Mouse (Mus musculus) cerebellum, postnatal 36 days (tissue): ENCODE results near the gene Armc9.

Experiments
- DNase-seq, 2 experiments: peaks; one replicate each; pipeline ENCODE4 v3.0.0; 2021 to 2022; ENCODE audit warnings: mixed read lengths in 2 of 2

Armc9 gene

GRCm38 (mm10) chr1:86229184-86229829 lies 74.7 kb downstream of the Armc9 start:
- DNase-seq, result no peak

GRCm38 (mm10) chr1:86232631-86233030 lies 78.1 kb downstream of the Armc9 start:
- no peak for DNase-seq

DNA sequence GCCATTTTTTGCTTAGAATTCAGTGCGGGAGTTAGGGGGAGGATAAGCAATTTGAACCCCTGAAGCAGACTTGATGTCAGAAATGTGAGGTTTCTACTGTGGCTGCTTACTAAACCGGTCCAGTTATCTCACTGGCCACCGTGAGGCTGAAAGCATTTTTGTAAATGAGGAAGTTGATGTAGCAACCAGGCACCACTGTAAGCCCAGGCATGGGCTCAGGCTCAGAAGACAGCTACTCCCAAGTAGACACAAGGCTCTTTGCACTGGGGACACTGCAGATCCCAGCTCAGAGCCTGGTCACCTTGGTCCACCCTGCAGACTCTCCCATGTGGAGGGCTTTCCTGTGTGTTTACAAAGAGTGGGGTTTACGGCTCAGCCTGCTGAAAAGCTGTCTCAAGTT lies 79.2 kb downstream of the Armc9 start:
- no peak for DNase-seq

GRCm38 (mm10) chr1:86235118-86235517 lies 80.5 kb downstream of the Armc9 start:
- DNase-seq, result peak in 1 of 2 experiments; percentile 14

DNA sequence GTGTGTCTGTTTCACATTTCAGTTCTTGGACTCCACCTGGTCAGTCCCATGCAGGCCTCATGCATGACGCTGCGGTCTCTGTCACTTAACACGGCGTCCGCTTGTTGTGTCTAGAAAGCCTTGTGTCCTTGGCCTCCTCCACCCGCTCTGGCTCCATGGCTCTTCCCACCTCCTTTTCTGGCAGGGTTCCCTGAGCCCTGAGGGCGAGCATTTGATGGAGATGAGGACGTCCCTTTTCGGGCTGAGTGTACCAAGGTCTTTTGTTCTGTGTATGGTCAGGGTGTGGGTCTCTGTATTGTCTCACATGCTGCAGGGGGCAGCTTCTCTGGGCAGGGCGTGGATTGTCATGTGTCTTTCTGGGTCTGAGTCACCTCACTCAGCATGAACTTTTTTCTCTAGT lies 81.9 kb downstream of the Armc9 start:
- DNase-seq, result peak in 1 of 2 experiments; percentile 9

GRCm38 (mm10) chr1:86239010-86239409 lies 84.4 kb downstream of the Armc9 start:
- DNase-seq, result no peak

DNA sequence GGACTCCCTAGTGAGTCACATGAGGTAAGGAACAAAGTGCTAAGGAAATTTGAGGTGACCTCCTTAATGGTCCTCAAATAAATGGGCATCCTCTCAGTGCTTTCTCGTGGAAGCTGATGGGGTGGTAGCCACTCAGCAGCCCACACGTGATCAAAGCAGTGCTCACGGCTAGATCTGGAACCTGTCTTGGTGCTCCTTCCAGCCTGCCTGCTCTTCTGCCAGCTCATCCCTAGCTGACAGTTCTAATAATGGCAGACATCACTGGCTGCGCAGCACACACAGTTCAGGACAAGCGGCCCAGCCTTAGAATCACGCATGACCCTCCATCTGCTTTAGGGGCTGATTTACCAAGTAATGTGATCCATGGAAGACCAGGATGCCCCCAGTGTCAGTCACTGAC lies 85.3 kb downstream of the Armc9 start:
- peak in 1 of 2 experiments; percentile 18 for DNase-seq

GRCm38 (mm10) chr1:86240959-86241358 lies 86.4 kb downstream of the Armc9 start:
- DNase-seq, result no peak

GRCm38 (mm10) chr1:86243490-86243889 lies 88.9 kb downstream of the Armc9 start:
- DNase-seq, result no peak

- no peak for DNase-seq
Measured at GRCm38 (mm10) chr1:86245301-86246085, 90.9 kb downstream of the Armc9 start.

DNA sequence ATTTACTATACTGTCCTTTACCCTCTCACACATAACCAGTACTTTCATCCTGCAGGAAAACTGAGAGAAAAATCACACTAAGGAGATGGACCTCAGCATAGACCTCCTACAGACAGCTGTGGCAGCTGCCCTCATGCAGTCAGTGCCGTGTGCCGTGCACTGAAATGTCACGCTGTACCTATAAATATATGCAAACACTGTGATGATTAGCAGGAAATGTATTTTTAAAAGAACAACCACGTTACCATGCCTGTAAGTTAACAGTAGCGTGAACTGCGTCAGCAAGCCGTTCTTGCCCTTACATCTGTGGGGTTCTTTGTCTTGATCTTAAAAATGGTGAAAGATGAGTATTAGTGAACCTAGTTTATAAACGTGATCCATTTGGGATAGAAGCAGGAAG lies 98.8 kb downstream of the Armc9 start:
- DNase-seq, result no peak

- peak; percentile 34 to 43 for DNase-seq
Measured at GRCm38 (mm10) chr1:86256311-86256710, 101.7 kb downstream of the Armc9 start.

GRCm38 (mm10) chr1:86257228-86257627 lies 102.6 kb downstream of the Armc9 start:
- DNase-seq, result no peak

GRCm38 (mm10) chr1:86258171-86258824 lies 103.7 kb downstream of the Armc9 start:
- DNase-seq, result no peak

DNA sequence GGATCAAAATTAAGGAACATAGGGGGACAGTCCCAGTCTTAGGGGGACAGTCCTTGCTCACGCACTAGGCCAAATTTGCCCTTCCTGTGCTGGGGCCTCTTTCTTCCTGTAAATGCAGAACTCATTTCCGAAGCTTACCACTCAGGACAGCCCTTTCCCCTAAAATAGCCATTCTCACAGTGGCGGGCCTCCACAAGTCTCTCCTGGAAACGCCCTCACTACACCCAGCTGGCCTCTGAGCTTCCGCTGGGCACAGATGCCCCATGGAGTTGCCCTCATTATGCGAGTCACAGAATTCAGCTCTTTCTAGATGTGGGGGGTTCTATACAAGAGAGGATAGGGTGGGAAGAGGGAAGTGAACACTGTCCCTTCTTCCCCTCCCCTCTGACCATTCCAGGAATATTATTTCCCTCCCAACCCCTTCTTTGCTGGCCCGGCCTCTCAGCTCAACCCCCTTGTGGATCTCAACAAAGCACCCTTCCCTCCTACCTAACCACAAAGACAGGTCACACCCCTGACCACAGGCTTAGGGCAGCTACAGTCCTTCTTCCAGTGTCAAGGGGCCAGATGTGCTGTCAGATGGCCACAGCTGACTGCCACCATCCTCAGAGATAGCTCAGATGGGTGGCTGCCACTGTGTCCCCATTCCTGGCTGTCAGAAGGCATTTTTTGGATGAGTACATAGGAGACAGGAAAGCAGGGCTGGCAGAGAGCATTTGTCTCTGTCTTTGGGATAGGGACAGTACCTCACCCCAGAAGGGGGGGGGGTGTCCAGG lies 109.2 kb downstream of the Armc9 start:
- DNase-seq, result no peak

DNA sequence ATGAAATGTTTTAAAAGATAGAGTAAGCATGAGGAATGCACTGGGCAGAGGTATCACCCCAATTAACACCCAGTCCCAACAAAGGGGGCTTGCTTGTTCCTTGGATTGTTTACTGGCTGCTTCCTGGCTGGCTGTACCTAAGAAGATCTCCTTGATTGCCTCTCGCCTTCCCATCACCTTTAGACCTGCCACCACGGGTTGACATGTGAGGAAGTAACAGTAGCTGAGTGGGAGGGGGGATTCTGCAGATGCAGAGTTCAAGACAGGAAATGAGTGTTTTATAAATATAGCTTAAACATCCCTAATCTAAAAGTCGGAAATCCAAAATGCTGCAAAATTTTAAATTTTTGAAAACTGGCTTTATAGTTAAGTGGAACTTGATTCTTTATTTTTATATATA lies 110.5 kb downstream of the Armc9 start:
- DNase-seq, result no peak

DNA sequence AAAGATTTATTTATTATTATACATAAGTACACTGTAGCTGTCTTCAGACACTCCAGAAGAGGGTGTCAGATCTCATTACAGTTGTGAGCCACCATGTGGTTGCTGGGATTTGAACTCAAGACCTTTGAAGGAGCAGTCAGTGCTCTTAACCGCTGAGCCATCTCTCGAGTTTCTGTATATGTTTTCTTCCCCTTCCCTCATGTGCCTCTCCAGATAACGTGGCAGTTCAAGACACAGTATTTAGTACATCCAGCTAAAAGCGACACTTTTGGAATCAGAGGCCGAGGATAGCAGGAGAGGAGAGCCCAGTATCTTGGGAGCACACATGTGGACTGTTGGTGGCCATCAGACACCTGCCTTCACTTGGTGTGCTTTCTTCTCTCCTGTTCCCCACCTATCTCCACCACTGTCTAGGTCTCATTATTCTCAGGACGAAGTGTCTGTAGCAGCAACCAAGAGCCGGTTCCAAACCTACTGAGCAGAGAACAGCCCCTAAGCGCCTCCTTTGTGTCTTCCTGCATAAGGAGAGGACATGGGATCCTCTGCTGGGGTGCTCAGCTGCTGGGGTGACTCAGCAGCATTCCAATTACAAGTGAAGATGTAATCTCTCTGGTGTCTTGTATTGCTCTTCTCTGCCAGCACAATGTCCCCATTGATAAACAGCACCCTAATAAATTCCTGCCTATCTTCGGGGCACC lies 114.1 kb downstream of the Armc9 start:
- DNase-seq, result no peak

- no peak for DNase-seq
Measured at GRCm38 (mm10) chr1:86269190-86269508, 114.6 kb downstream of the Armc9 start.

DNA sequence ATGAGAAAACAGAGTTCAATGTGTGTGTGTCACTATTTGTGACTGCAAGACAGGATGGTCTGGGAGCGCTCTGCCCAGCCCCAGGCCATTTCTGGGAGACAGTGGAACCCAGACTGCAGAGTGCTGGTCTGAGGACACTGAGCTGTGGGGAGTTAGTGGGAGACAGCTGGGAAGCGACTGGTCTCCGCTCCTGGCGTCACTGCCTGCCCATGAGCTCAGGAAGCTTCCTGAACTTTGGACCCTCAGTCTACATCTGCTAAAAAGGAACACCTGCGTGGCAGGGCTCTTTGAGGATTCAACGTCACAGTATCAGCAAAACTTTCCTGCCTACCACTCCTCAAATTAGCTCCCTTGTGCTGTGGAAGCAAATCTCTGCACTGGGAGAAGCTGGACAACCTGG lies 117.1 kb downstream of the Armc9 start:
- no peak for DNase-seq

DNA sequence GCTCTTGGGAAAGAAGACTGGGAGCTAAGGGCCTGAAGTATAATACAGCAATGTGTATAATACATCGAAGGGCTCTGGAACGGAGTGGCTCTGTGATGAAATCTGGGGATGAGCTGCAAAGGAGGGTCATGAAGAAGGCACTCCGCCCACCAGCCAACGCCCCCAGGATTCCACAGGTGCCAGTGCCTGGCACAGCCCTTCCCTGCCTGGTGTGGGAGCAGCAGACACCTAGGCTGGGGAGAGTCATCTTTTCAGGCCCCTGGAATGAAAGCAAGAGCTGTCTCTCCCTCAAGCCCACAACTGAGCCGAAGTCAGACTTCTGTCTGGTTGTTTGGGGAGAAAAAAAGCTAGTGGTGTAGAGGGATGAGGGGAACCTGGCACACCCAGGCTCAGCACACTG lies 122.5 kb downstream of the Armc9 start:
- DNase-seq, result no peak

GRCm38 (mm10) chr1:86281781-86282536 lies 127.4 kb downstream of the Armc9 start:
- DNase-seq, result no peak

DNA sequence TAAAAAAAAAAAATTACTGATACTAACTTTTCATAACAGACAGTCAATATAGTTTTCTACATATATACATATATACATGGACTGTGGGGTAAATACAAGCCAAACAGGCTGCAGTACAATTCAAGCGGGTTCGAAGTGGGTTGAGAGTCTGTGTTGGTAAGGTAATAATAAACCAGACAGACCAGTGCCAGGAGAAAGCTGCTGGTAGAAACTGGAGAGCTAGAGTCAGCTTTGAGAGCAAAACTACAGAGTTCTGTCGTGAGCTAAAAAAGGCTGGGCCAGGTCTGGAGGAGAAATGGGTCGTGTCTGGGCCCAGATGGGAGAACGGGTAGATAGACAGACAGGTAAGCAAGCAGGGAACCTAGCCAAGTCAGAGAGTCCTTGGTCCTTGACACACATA lies 129.5 kb downstream of the Armc9 start:
- DNase-seq, result no peak
